Mouse (Mus musculus) G1E (cell line): ENCODE measurements around the gene Pgap3. TPM values are rescaled to one million over a fixed set of nuclear protein-coding genes. Genes with fewer than 3 reads are reported as not detected.

Experiments used
- ATAC-seq: 2 replicates; pipeline ENCODE4 v1.8.0; 2016; ENCODE audit warnings: mild to moderate bottlenecking; ENCODE audit not compliant: insufficient number of reproducible peaks, poor library complexity, low FRiP score, severe bottlenecking; ENCODE audit errors: extremely low read depth
- DNase-seq: peaks from one replicate; pipeline ENCODE4 v3.0.0; 2012; ENCODE audit warnings: low spot score
- H3K27me3 ChIP-seq: 2 replicates; pipeline ENCODE4 v1.6.1; 2012; ENCODE audit warnings: mild to moderate bottlenecking, low read length, inconsistent platforms; ENCODE audit not compliant: insufficient read depth
- H3K36me3 ChIP-seq: replicated peaks from 2 replicates; pipeline ENCODE3; 2012; ENCODE audit warnings: mild to moderate bottlenecking, inconsistent platforms
- H3K4me1 ChIP-seq: 2 replicates; pipeline ENCODE4 v1.6.1; 2012; ENCODE audit warnings: low read depth, low read length, inconsistent platforms, mixed read lengths; ENCODE audit not compliant: insufficient read depth
- H3K4me3 ChIP-seq: 2 replicates; pipeline ENCODE4 v1.5.1; 2012; ENCODE audit warnings: low read depth, mild to moderate bottlenecking, inconsistent platforms, low read length, moderate library complexity, mixed read lengths
- H3K9me3 ChIP-seq: replicated peaks from 2 replicates; pipeline ENCODE4 v1.6.1; 2012; ENCODE audit warnings: inconsistent platforms
- CTCF ChIP-seq: IDR thresholded peaks from 2 replicates; pipeline ENCODE4 v1.5.1; 2012; ENCODE audit warnings: low read depth, low read length, inconsistent platforms, mixed read lengths
- GATA1 ChIP-seq: IDR thresholded peaks from 2 replicates; pipeline ENCODE4 v1.6.1; 2012; ENCODE audit warnings: borderline replicate concordance, low read length, inconsistent platforms, mixed read lengths
- GATA2 ChIP-seq: IDR thresholded peaks from 2 replicates; pipeline ENCODE4 v1.6.1; 2012; ENCODE audit warnings: low read depth, low read length, inconsistent platforms, borderline replicate concordance
- POLR2AphosphoS5 ChIP-seq: IDR thresholded peaks from 2 replicates; pipeline ENCODE4 v1.6.1; 2012; ENCODE audit warnings: low read depth, low read length, inconsistent platforms; ENCODE audit not compliant: insufficient replicate concordance
- TAL1 ChIP-seq: conservative IDR thresholded peaks from 2 replicates; pipeline ENCODE4 v1.6.1; 2012; ENCODE audit warnings: low read depth, low read length, inconsistent platforms, mixed read lengths
- polyA plus RNA-seq: library from polyadenylated mRNA; stranded (reverse); fragments of >175 nt; gene quantifications from 2 replicates; pipeline ENCODE4 v1.2.3, GENCODE M21; 2012
- total RNA-seq, 2 experiments: library from RNA; stranded (forward) in 1 of 2; stranded (reverse) in 1 of 2; fragments of 200-1000 nt in 1 of 2; fragments of >200 nt in 1 of 2; fragmentation: Nextera tagmentation in 1 of 2; gene quantifications; 2 replicates each; pipeline ENCODE4 v1.2.3; 2014 to 2017

The Pgap3 gene
- total and polyA plus RNA-seq, 3 experiments = 2.7 to 9.1 (median 7.4) TPM

GRCm38 (mm10) chr11:98354445-98354844 is 45.8 kb downstream of the Pgap3 start:
- no peak for TF ChIP-seq GATA2
- no peak for TF ChIP-seq TAL1
- TF ChIP-seq GATA1 = no peak
- no peak for TF ChIP-seq CTCF
- TF ChIP-seq POLR2AphosphoS5 = no peak
- no peak overlapping the region for H3K4me3 ChIP-seq
- peaks cover 38% of the 10 kb centered on the region for H3K4me1 ChIP-seq
- ATAC-seq (no peak), DNase-seq (no peak)
- peaks cover 53% of the 10 kb centered on the region for H3K27me3 ChIP-seq
- H3K9me3 ChIP-seq = no peaks in the 10 kb centered on the region
- H3K36me3 ChIP-seq = peaks cover 2% of the 10 kb centered on the region

GRCm38 (mm10) chr11:98353651-98354211 is 46.6 kb downstream of the Pgap3 start:
- Histone ChIP-seq H3K4me1 (peaks cover 32% of the 10 kb centered on the region), H3K27me3 (peaks cover 60% of the 10 kb centered on the region), H3K9me3 (no peaks in the 10 kb centered on the region), H3K4me3 (no peak overlapping the region), H3K36me3 (no peaks in the 10 kb centered on the region)
- no peak for TF ChIP-seq TAL1
- TF ChIP-seq CTCF = no peak
- no peak for TF ChIP-seq GATA1
- TF ChIP-seq POLR2AphosphoS5 = no peak
- TF ChIP-seq GATA2 = no peak
- no peak for DNase-seq
- ATAC-seq = no peak

GRCm38 (mm10) chr11:98352272-98352990 is 47.9 kb downstream of the Pgap3 start:
- Histone ChIP-seq H3K9me3 (no peaks in the 10 kb centered on the region), H3K4me1 (peaks cover 34% of the 10 kb centered on the region), H3K36me3 (no peaks in the 10 kb centered on the region), H3K27me3 (peaks cover 73% of the 10 kb centered on the region), H3K4me3 (no peak overlapping the region)
- DNase-seq (no peak), ATAC-seq (no peak)
- TF ChIP-seq GATA2 (no peak), TAL1 (no peak), GATA1 (no peak), POLR2AphosphoS5 (no peak), CTCF (no peak)

- H3K4me3 ChIP-seq = no peak overlapping the region
- DNase-seq (no peak), ATAC-seq (no peak)
- H3K9me3 ChIP-seq = no peaks in the 10 kb centered on the region
- no peaks in the 10 kb centered on the region for H3K36me3 ChIP-seq
- H3K27me3 ChIP-seq = peaks cover 83% of the 10 kb centered on the region
- H3K4me1 ChIP-seq = peaks cover 17% of the 10 kb centered on the region
- TF ChIP-seq POLR2AphosphoS5 (no peak), CTCF (no peak), GATA2 (no peak), GATA1 (no peak), TAL1 (no peak)
Measured at GRCm38 (mm10) chr11:98349308-98349707, 51.0 kb downstream of the Pgap3 start.

- peaks cover 17% of the 10 kb centered on the region for H3K4me1 ChIP-seq
- no peak for DNase-seq
- no peaks in the 10 kb centered on the region for H3K36me3 ChIP-seq
- TF ChIP-seq GATA1 = no peak
- TF ChIP-seq CTCF = no peak
- no peak for TF ChIP-seq POLR2AphosphoS5
- TF ChIP-seq TAL1 = no peak
- no peak for TF ChIP-seq GATA2
- no peak for ATAC-seq
- H3K9me3 ChIP-seq = no peaks in the 10 kb centered on the region
- peaks cover 79% of the 10 kb centered on the region for H3K27me3 ChIP-seq
- H3K4me3 ChIP-seq = no peak within 1 kb of the TSS
Measured at GRCm38 (mm10) chr11:98348083-98348961, 52.0 kb downstream of the Pgap3 start, which contains the start of gene Ppp1r1b. Ppp1r1b (plus strand) TSS chr11:98348404.
